Mouse (Mus musculus) midbrain, embryonic 10.5 days (tissue): Measurements from ENCODE around the gene Otud5. TPM values are rescaled to one million over a fixed set of nuclear protein-coding genes. Genes with fewer than 3 reads are reported as not detected.
"Not testable (repeated sequence)": the region's sequence is repeated elsewhere in the genome, so short reads cannot be mapped to it uniquely, and the experiment has no call there.

Experiments used
- DNase-seq: peaks from one replicate; pipeline ENCODE4 v3.0.0-alpha.2; 2017; ENCODE audit warnings: low spot score
- H3K27ac ChIP-seq: fragments of 300-500 bp; sonication (generic); replicated peaks from 2 replicates; pipeline ENCODE4 v1.5.1; 2016; ENCODE audit warnings: mild to moderate bottlenecking
- H3K27me3 ChIP-seq: fragments of 300-500 bp; sonication (generic); 2 replicates; pipeline ENCODE4 v1.6.1; 2016; ENCODE audit warnings: low read depth, mild to moderate bottlenecking; ENCODE audit not compliant: poor library complexity, severe bottlenecking
- H3K36me3 ChIP-seq: fragments of 300-500 bp; sonication (generic); 2 replicates; pipeline ENCODE4 v1.6.1; 2016; ENCODE audit warnings: mild to moderate bottlenecking, moderate library complexity
- H3K4me1 ChIP-seq: fragments of 300-500 bp; sonication (generic); 2 replicates; pipeline ENCODE4 v1.6.1; 2016
- H3K4me3 ChIP-seq: fragments of 300-500 bp; sonication (generic); 2 replicates; pipeline ENCODE4 v1.5.1; 2016; ENCODE audit warnings: mild to moderate bottlenecking, moderate library complexity
- H3K9me3 ChIP-seq: fragments of 300-500 bp; sonication (generic); replicated peaks from 2 replicates; pipeline ENCODE4 v1.6.1; 2016; ENCODE audit warnings: mild to moderate bottlenecking
- WGBS: fragments of 180-500 bp; shearing (Covaris S2); methylation state at CpG from one replicate; pipeline ENCODE4 v1.1.7; 2016; 5-methylcytosine and 5-hydroxymethylcytosine counted together
- microRNA counts: library from miRNA; unstranded; fragments of <30 nt; microRNA quantifications from one replicate; lab custom pipeline; 2017
- microRNA-seq: library from miRNA; unstranded; fragments of <30 nt; microRNA quantifications from one replicate; pipeline ENCODE4, GENCODE M21; 2017
- polyA plus RNA-seq: library from polyadenylated mRNA; unstranded; fragments of >200 nt; fragmentation: Nextera tagmentation; extraction: Ambion mirVana; gene quantifications from 2 replicates; pipeline ENCODE4 v1.2.1, GENCODE M21; 2016

Gene Otud5
- polyA plus RNA-seq, 1 experiment from 2014 or later = 40.7 TPM

- H3K9me3 ChIP-seq = 0 out of 2 replicates have a peak, but pooled peaks cover 4% of the 10 kb centered on the region
- H3K27ac ChIP-seq = peak within 1 kb of the TSS; percentile 88
- H3K4me3 ChIP-seq = peak within 1 kb of the TSS; percentile 64
- no peaks in the 10 kb centered on the region for H3K27me3 ChIP-seq
- peaks cover 13% of the 10 kb centered on the region for H3K4me1 ChIP-seq
- DNase-seq = peak; percentile 84
- H3K36me3 ChIP-seq = peaks cover 37% of the 10 kb centered on the region
- WGBS = 13% methylated on average over 61 of the region's 62 CpGs
Observed at GRCm38 (mm10) chrX:7898880-7899874, 58.0 kb downstream of the Otud5 start, which contains the start of the genes Pqbp1 and Timm17b. Gene Pqbp1 (minus strand): TSS chrX:7899269. Gene Timm17b (plus strand): TSS chrX:7899357.

- Histone ChIP-seq H3K27me3 (no peaks in the 10 kb centered on the region), H3K36me3 (peaks cover 41% of the 10 kb centered on the region), H3K9me3 (peaks cover 7% of the 10 kb centered on the region), H3K27ac (no peak overlapping the region), H3K4me1 (peaks cover 5% of the 10 kb centered on the region), H3K4me3 (no peak overlapping the region)
- WGBS = 92% methylated on average over 5 of the region's 5 CpGs
- no peak for DNase-seq
Observed at GRCm38 (mm10) chrX:7904441-7904840, 63.3 kb downstream of the Otud5 start.

DNA sequence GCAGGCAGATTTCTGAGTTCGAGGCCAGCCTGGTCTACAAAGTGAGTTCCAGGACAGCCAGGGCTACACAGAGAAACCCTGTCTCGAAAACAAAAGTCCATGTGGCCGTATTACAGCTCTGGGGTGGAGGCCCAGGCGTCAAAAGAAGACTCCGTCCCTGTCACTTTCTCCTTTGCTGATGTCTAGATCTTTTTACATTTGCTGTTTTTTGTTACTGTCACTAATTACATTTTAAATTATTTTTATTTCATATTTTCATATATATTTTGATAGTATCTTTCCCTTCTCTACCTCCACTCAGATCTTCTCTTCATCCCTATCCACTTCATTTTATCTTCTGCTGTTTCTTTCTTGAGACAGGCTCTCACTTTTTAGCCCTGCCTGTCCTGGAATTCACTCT lies 66.6 kb downstream of the Otud5 start, which contains the start of gene Gm10491:
Gene Gm10491, minus strand, starts transcription at position 101 of the 400 bp plus-strand sequence.
- 89% methylated on average over 5 of the region's 5 CpGs for WGBS
- no peak within 1 kb of the TSS for H3K4me3 ChIP-seq
- H3K27ac ChIP-seq = no peak within 1 kb of the TSS

GRCm38 (mm10) chrX:7909242-7909641 lies 68.1 kb downstream of the Otud5 start, which contains the start of gene Gm10490:
Gene Gm10490 (plus strand): TSS chrX:7909542.
- H3K36me3 ChIP-seq = peaks cover 29% of the 10 kb centered on the region
- not testable (repeated sequence) for H3K27ac ChIP-seq, H3K4me3 ChIP-seq, H3K9me3 ChIP-seq, H3K4me1 ChIP-seq, H3K27me3 ChIP-seq, DNase-seq
- WGBS = 94% methylated on average over 4 of the region's 4 CpGs

More for the DNA sequence above, 66.6 kb downstream of the Otud5 start, which contains the start of gene Gm10491:
- Histone ChIP-seq H3K36me3 (peaks cover 36% of the 10 kb centered on the region), H3K4me1 (no peaks in the 10 kb centered on the region), H3K27me3 (no peaks in the 10 kb centered on the region), H3K9me3 (peaks cover 7% of the 10 kb centered on the region)
- DNase-seq = no peak

- Histone ChIP-seq H3K36me3 (peaks cover 20% of the 10 kb centered on the region), H3K4me3 (no peak overlapping the region), H3K27ac (no peak overlapping the region), H3K27me3 (no peaks in the 10 kb centered on the region), H3K4me1 (no peaks in the 10 kb centered on the region), H3K9me3 (peaks cover 7% of the 10 kb centered on the region)
- DNase-seq = no peak
- WGBS = 54% methylated on average over 6 of the region's 6 CpGs
Observed at GRCm38 (mm10) chrX:7910473-7910872, 69.3 kb downstream of the Otud5 start.

- Histone ChIP-seq H3K27me3 (peaks cover 12% of the 10 kb centered on the region), H3K4me1 (peaks cover 17% of the 10 kb centered on the region)
- WGBS = 26% methylated on average over 3 of the region's 3 CpGs
- not testable (repeated sequence) for H3K4me3 ChIP-seq, H3K27ac ChIP-seq, H3K36me3 ChIP-seq, DNase-seq, H3K9me3 ChIP-seq
Observed at GRCm38 (mm10) chrX:7915669-7916068, 74.5 kb downstream of the Otud5 start.

DNA sequence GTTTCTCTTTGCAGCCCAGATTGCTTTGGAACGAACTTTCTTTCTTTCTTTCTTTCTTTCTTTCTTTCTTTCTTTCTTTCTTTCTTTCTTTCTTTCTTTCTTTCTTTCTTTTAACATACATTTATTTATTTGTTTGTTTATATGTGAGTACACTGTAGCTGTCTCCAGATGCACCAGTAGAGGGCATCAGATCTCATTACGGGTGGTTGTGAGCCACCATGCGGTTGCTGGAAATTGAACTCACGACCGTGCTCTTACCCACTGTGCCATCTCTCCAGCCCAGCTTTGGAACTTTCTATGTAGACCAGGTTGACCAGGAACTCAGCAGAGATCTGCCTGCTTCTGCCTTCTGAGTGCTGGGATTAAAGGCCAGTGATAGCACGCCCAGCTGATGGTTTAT lies 76.8 kb downstream of the Otud5 start:
- peaks cover 31% of the 10 kb centered on the region for H3K4me1 ChIP-seq
- not testable (repeated sequence) for H3K4me3 ChIP-seq, H3K27ac ChIP-seq, H3K36me3 ChIP-seq, DNase-seq
- peaks cover 19% of the 10 kb centered on the region for H3K9me3 ChIP-seq
- 73% methylated on average over 6 of the region's 6 CpGs for WGBS
- H3K27me3 ChIP-seq = peaks cover 35% of the 10 kb centered on the region

DNA sequence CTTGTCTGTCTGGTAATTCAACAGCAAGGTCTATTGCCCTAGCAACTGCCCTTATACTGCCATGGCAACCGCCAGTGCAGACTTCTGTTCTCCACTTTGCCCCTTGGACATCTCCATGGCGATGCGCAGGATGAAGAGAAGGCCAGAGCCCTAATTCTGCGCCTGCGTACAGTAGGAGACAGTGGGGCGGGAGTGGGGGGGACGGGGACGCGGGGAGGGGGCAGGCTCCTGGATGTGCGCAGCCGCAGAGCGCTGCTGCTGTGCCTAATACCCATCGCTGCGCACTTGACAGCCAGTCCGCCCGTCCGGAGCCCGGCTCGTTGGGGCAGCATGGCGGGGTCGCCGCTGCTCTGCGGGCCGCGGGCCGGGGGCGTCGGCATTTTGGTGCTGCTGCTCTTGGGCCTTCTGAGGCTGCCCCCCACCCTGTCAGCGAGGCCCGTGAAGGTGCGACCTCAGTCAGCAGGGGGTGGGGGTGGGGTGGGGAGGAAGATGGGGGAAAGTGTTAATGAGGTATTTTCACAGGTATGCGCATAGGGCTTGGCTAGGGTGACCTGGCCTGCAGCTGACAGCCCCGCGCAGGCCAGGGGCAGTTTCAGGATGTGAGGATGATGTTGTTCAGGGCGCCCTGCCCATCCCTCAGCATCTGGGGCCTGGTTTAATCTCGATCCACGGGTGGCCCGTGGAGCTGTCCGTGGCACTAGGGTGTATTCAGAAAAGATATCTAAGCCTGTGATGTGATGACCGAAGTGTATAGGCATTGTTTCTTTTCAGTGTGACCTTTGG lies 78.6 kb downstream of the Otud5 start, which contains the start of gene Pcsk1n:
Gene Pcsk1n, plus strand, starts transcription at position 222 of the 783 bp plus-strand sequence.
- H3K9me3 ChIP-seq = peaks cover 27% of the 10 kb centered on the region
- H3K4me3 ChIP-seq = peak within 1 kb of the TSS; percentile 54
- no peaks in the 10 kb centered on the region for H3K36me3 ChIP-seq
- peak; percentile 75 for DNase-seq
- H3K4me1 ChIP-seq = peaks cover 34% of the 10 kb centered on the region
- peaks cover 53% of the 10 kb centered on the region for H3K27me3 ChIP-seq
- 22% methylated on average over 40 of the region's 40 CpGs for WGBS
- H3K27ac ChIP-seq = peak within 1 kb of the TSS; percentile 75

GRCm38 (mm10) chrX:7922032-7922431 lies 80.9 kb downstream of the Otud5 start:
- 15% methylated on average over 47 of the region's 48 CpGs for WGBS

More at GRCm38 (mm10) chrX:7922032-7922431, 80.9 kb downstream of the Otud5 start:
- H3K27ac ChIP-seq = peak overlapping the region; percentile 67
- H3K27me3 ChIP-seq = peaks cover 74% of the 10 kb centered on the region
- peaks cover 27% of the 10 kb centered on the region for H3K9me3 ChIP-seq
- peak; percentile 41 for DNase-seq
- peaks cover 34% of the 10 kb centered on the region for H3K4me1 ChIP-seq
- H3K4me3 ChIP-seq = peak overlapping the region; percentile 49
- H3K36me3 ChIP-seq = no peaks in the 10 kb centered on the region

MicroRNA genes within 50 kb of the gene (microRNA counts, 519-probe panel; counts per million panel counts)
- 5,592 counts per million, percentile 40 among the panel's probes with 10 or more counts for microRNA mmu-miR-1198 (lab: Ali Mortazavi, UCI)

Small RNAs within 50 kb of the gene (microRNA-seq; reads per million reads assigned to microRNA genes)
- 19.1 reads per million, percentile 30 among the genes with 10 or more reads in this experiment for gene Mir1198

Other genes with a start within 250 kb of the Otud5 start
- 34.3 and 36.4 TPM in 2 replicates for gene Ccdc22, start 235.8 kb upstream of the Otud5 start, polyA plus RNA-seq
- not detected in 2 replicates for gene Cacna1f, start 234.3 kb upstream of the Otud5 start, polyA plus RNA-seq
- gene Syp, start 202.9 kb upstream of the Otud5 start, polyA plus RNA-seq = 12.0 and 21.7 TPM in 2 replicates
- gene Prickle3, start 184.1 kb upstream of the Otud5 start, polyA plus RNA-seq = 2.8 and 3.4 TPM in 2 replicates
- gene Plp2, start 170.0 kb upstream of the Otud5 start, polyA plus RNA-seq = 41.4 and 42.9 TPM in 2 replicates
- 0.10 TPM in 1 of 2 replicates, not detected in the other for gene Magix, start 160.1 kb upstream of the Otud5 start, polyA plus RNA-seq
- gene Gpkow, start 144.2 kb upstream of the Otud5 start, polyA plus RNA-seq = 40.2 and 44.5 TPM in 2 replicates
- gene Wdr45, start 127.0 kb upstream of the Otud5 start, polyA plus RNA-seq = 16.7 and 23.2 TPM in 2 replicates
- 0.36 and 0.50 TPM in 2 replicates for gene Gm45208, start 119.1 kb upstream of the Otud5 start, polyA plus RNA-seq
- 85.9 and 90.5 TPM in 2 replicates for gene Praf2, start 112.9 kb upstream of the Otud5 start, polyA plus RNA-seq
- 17.0 and 17.6 TPM in 2 replicates for gene Ccdc120, start 90.5 kb upstream of the Otud5 start, polyA plus RNA-seq
- 27.9 and 35.8 TPM in 2 replicates for gene Tfe3, start 78.8 kb upstream of the Otud5 start, polyA plus RNA-seq
- gene Gripap1, start 51.6 kb upstream of the Otud5 start, polyA plus RNA-seq = 47.3 and 58.8 TPM in 2 replicates
- gene Kcnd1, start 19.1 kb upstream of the Otud5 start, polyA plus RNA-seq = 0.59 and 1.1 TPM in 2 replicates
- 14.0 and 16.5 TPM in 2 replicates for gene Pim2, start 36.9 kb downstream of the Otud5 start, polyA plus RNA-seq
- 28.3 and 31.4 TPM in 2 replicates for gene Slc35a2, start 42.7 kb downstream of the Otud5 start, polyA plus RNA-seq
- gene Pqbp1, start 57.9 kb downstream of the Otud5 start, polyA plus RNA-seq = 132 and 146 TPM in 2 replicates
- gene Timm17b, start 58.0 kb downstream of the Otud5 start, polyA plus RNA-seq = 193 and 203 TPM in 2 replicates
- not detected in 2 replicates for gene Gm10491, start 66.5 kb downstream of the Otud5 start, polyA plus RNA-seq
- gene Gm10490, start 68.2 kb downstream of the Otud5 start, polyA plus RNA-seq = not detected in 2 replicates
- gene Pcsk1n, start 78.5 kb downstream of the Otud5 start, polyA plus RNA-seq = 13.3 and 26.7 TPM in 2 replicates
- 0.19 TPM in 1 of 2 replicates, not detected in the other for gene Eras, start 87.2 kb downstream of the Otud5 start, polyA plus RNA-seq
- 71.7 and 85.0 TPM in 2 replicates for gene Hdac6, start 106.5 kb downstream of the Otud5 start, polyA plus RNA-seq
- gene Gata1, start 136.7 kb downstream of the Otud5 start, polyA plus RNA-seq = 5.4 and 7.8 TPM in 2 replicates
- 0.54 and 0.56 TPM in 2 replicates for gene Glod5, start 177.1 kb downstream of the Otud5 start, polyA plus RNA-seq
- gene Suv39h1, start 233.4 kb downstream of the Otud5 start, polyA plus RNA-seq = 95.8 and 99.4 TPM in 2 replicates
- gene Was, start 249.1 kb downstream of the Otud5 start, polyA plus RNA-seq = 0.17 and 0.31 TPM in 2 replicates